Mouse (Mus musculus): ENCODE data around the gene Ano1.
A peak's percentile ranks its signal among the peaks of the same experiment; 100 is the strongest.

GRCm38 (mm10) chr7:144656261-144656967 lies 95.4 kb downstream of the Ano1 start:
- TF ChIP-seq CTCF (IDR thresholded peaks at IDR 0.05; ENCODE audit: extremely low read depth, insufficient read depth, low read length) (0 out of 2 replicates have a peak, but pooled peaks have one; percentile 0), POLR2A (IDR thresholded peaks at IDR 0.05; ENCODE audit: extremely low read depth, insufficient read depth, low read length) (no peak)
